Comparison of ENCODE assay signal across 7 mouse cellular contexts in the genomic region with DNA sequence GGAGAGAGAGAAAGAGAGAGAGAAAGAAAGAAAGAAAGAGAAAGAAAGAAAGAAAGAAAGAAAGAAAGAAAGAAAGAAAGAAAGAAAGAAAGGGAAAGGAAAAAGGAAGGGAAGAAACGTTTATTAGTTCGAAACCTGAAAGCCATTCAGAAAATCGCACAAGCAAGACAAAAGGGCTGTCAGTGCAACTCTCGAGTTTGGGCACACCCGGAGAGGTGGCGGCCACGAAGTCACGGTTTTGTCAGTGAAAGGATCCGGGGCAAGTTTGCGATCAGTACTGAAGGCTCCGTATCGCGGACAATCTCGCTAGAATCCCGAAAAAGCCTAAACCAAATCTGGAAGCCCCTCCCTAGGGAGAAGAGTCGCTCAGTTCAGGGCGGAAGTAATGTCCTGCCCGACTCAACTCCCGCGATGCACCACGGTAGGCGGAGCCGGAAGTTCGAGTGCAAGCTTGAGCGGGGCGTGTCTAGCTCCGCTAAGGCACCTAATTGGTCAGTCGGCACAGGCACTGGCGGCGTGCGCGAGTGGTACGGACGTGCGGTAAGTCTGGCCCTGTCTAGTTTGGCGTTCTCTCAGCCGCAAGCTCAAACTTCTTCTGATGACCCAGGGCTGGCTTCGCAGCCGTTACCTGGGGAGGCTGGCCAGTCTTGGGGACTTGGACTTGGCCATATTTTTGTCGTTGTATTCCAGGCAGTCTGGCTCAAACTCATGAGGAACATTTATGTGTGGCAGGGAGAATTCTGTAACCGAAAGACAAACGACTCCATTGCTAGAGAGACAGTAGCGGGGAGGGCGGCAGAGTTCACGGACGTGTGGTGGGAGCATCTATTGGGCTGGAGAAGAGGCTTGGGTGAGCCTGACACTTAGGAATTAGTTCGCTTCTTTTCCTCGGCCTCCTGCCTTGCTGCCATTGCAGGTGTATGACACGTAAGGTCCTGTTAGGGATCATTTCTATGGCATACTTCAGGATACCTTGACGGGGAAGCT. TPM values are rescaled to one million over a fixed set of nuclear protein-coding genes. Genes with fewer than 3 reads are reported as not detected.
DNase-seq lines count a peak whose midpoint lies in the region; ATAC-seq and TF ChIP-seq lines count a peak whose summit lies in the region.

A gene (plus strand): TSS at position 465 of the 987 bp plus-strand sequence.

- peak; percentile 100 for ATAC-seq in intestine, postnatal 0 days
- peak; percentile 100 for ATAC-seq in midbrain, embryonic 12.5 days (ENCODE audit: low FRiP score, low read depth)

- peak; percentile 98 for DNase-seq in adrenal gland, postnatal 10 days
- peak; percentile 98 for DNase-seq in embryonic facial prominence, embryonic 10.5 days (ENCODE audit: low spot score)
- DNase-seq in gonadal fat pad, adult 2 months (ENCODE audit: low read depth) = peak; percentile 89
- DNase-seq in left cerebral cortex, postnatal 4 days = peak; percentile 97

- peak within 1 kb of the TSS; percentile 78 for H3K4me2 ChIP-seq in intestine, postnatal 0 days (replicated peaks; ENCODE audit: low read depth)
- peak within 1 kb of the TSS; percentile 86 for H3K4me2 ChIP-seq in midbrain, embryonic 12.5 days (replicated peaks)

- H3K9ac ChIP-seq in intestine, postnatal 0 days (ENCODE audit: low read depth, low read length) = peak within 1 kb of the TSS; percentile 60
- peak within 1 kb of the TSS; percentile 83 for H3K9ac ChIP-seq in midbrain, embryonic 12.5 days (replicated peaks)

- peak; percentile 66; the same call in 1 of the 2 replicates for TF ChIP-seq POLR2A in small intestine, adult 2 months (IDR thresholded peaks at IDR 0.05; ENCODE audit: low read depth, low read length)

- 0 out of 2 replicates have a peak, but pooled peaks cover 3% of the 10 kb centered on the region for H3K36me3 ChIP-seq in embryonic facial prominence, embryonic 10.5 days (replicated peaks)
- no peaks in the 10 kb centered on the region for H3K36me3 ChIP-seq in intestine, postnatal 0 days (ENCODE audit: control insufficient read depth, insufficient read depth)
- no peaks in the 10 kb centered on the region for H3K36me3 ChIP-seq in midbrain, embryonic 12.5 days
- no peaks in the 10 kb centered on the region for H3K36me3 ChIP-seq in small intestine, adult 2 months (ENCODE audit: control insufficient read depth, insufficient read depth, low read length)

- H3K27me3 ChIP-seq in embryonic facial prominence, embryonic 10.5 days (replicated peaks; ENCODE audit: low read depth, poor library complexity, severe bottlenecking) = no peaks in the 10 kb centered on the region
- 0 out of 2 replicates have a peak, but pooled peaks cover 3% of the 10 kb centered on the region for H3K27me3 ChIP-seq in intestine, postnatal 0 days (replicated peaks; ENCODE audit: control insufficient read depth, insufficient read depth, low read length)
- H3K27me3 ChIP-seq in midbrain, embryonic 12.5 days = no peaks in the 10 kb centered on the region
- H3K27me3 ChIP-seq in small intestine, adult 2 months (ENCODE audit: control insufficient read depth, insufficient read depth, low read length) = no peaks in the 10 kb centered on the region

- intact Hi-C loops in left cerebral cortex, postnatal 4 days (cut with DNase I) = no loop called here

- TF ChIP-seq CTCF in intestine, postnatal 0 days (IDR thresholded peaks at IDR 0.05; ENCODE audit: low read depth) = no peak
- no peak for TF ChIP-seq CTCF in small intestine, adult 2 months (IDR thresholded peaks at IDR 0.05; ENCODE audit: extremely low read depth, insufficient read length, insufficient replicate concordance, low read depth, low read length)

- no peaks in the 10 kb centered on the region for H3K9me3 ChIP-seq in embryonic facial prominence, embryonic 10.5 days
- no peaks in the 10 kb centered on the region for H3K9me3 ChIP-seq in intestine, postnatal 0 days (ENCODE audit: control insufficient read depth)
- no peaks in the 10 kb centered on the region for H3K9me3 ChIP-seq in midbrain, embryonic 12.5 days

- WGBS in embryonic facial prominence, embryonic 10.5 days = under 1% methylated on average over 50 of the region's 50 CpGs
- WGBS in intestine, postnatal 0 days = under 1% methylated on average over 50 of the region's 50 CpGs
- under 1% methylated on average over 50 of the region's 50 CpGs for WGBS in midbrain, embryonic 12.5 days
- WGBS in small intestine, adult 2 months = under 1% methylated on average over 50 of the region's 50 CpGs

- peak within 1 kb of the TSS; percentile 70 for H3K4me3 ChIP-seq in embryonic facial prominence, embryonic 10.5 days
- peak within 1 kb of the TSS; percentile 47 for H3K4me3 ChIP-seq in intestine, postnatal 0 days (ENCODE audit: low read depth, low read length)
- H3K4me3 ChIP-seq in midbrain, embryonic 12.5 days = peak within 1 kb of the TSS; percentile 68
- H3K4me3 ChIP-seq in small intestine, adult 2 months (ENCODE audit: low read depth, low read length) = peak within 1 kb of the TSS; percentile 77

- peaks cover 15% of the 10 kb centered on the region for H3K4me1 ChIP-seq in embryonic facial prominence, embryonic 10.5 days
- H3K4me1 ChIP-seq in intestine, postnatal 0 days (replicated peaks; ENCODE audit: control insufficient read depth, insufficient read depth, low read length) = no peaks in the 10 kb centered on the region
- peaks cover 13% of the 10 kb centered on the region; the same call in 1 of the 2 replicates for H3K4me1 ChIP-seq in midbrain, embryonic 12.5 days
- H3K4me1 ChIP-seq in small intestine, adult 2 months (ENCODE audit: control insufficient read depth, insufficient read depth, insufficient read length, low read length) = peaks cover 3% of the 10 kb centered on the region

- H3K27ac ChIP-seq in embryonic facial prominence, embryonic 10.5 days (replicated peaks) = peak within 1 kb of the TSS; percentile 94
- H3K27ac ChIP-seq in intestine, postnatal 0 days (ENCODE audit: low read depth, low read length) = peak within 1 kb of the TSS; percentile 69
- peak within 1 kb of the TSS; percentile 89 for H3K27ac ChIP-seq in midbrain, embryonic 12.5 days (replicated peaks)
- peak within 1 kb of the TSS; percentile 69 for H3K27ac ChIP-seq in small intestine, adult 2 months (ENCODE audit: insufficient read depth, low read depth, low read length)

RNA-seq across cellular contexts. Expression of the gene that starts here (rescaled TPM):
- 10 to 100 TPM in 1 of 2 experiments, 1 to 10 TPM in 1; 9.7 to 11.4 TPM for total RNA-seq in adrenal gland, postnatal 10 days (2021)
- 27.1 and 28.1 TPM in 2 replicates for polyA plus RNA-seq in embryonic facial prominence, embryonic 10.5 days (2016; fragmentation: Nextera tagmentation; extraction: Ambion mirVana)
- polyA plus RNA-seq in gonadal fat pad, adult 2 months (2012; rRNA removed) = 5.3 and 8.5 TPM in 2 replicates
- polyA plus RNA-seq in intestine, postnatal 0 days (2015; fragmentation: Nextera tagmentation; extraction: Ambion mirVana) = 5.6 and 5.9 TPM in 2 replicates
- 10 to 100 TPM; 16.7 to 16.9 TPM for total RNA-seq in left cerebral cortex, postnatal 4 days (2021)
- 28.4 TPM in 2 replicates for polyA plus RNA-seq in midbrain, embryonic 12.5 days (2016; fragmentation: Nextera tagmentation; extraction: Ambion mirVana)
- polyA plus RNA-seq in small intestine, adult 2 months (2012; rRNA removed) = 1.1 and 2.0 TPM in 2 replicates

Comparison
In these comparisons a context has a peak if more than half of its experiments do, and no peak if none do; other contexts are left out.
1. Peak in every context shown above with its lines: DNase-seq, ATAC-seq, H3K4me3 ChIP-seq and H3K27ac ChIP-seq.